Mouse (Mus musculus) R1 (cell line): Measurements from ENCODE around the gene Ap1m2.
"Not testable (repeated sequence)": the region's sequence is repeated elsewhere in the genome, so short reads cannot be mapped to it uniquely, and the experiment has no call there.

Experiments used
- DNase-seq: peaks from one replicate; pipeline ENCODE4 v3.0.0-alpha.2; 2018; ENCODE audit warnings: low read depth, low spot score

Gene Ap1m2

GRCm38 (mm10) chr9:21328041-21328440, 15.9 kb upstream of the Ap1m2 start:
- no peak for DNase-seq

- no peak for DNase-seq
These were observed 15.4 kb upstream of the Ap1m2 start for GRCm38 (mm10) chr9:21327569-21327968.

GRCm38 (mm10) chr9:21324269-21324668, 12.1 kb upstream of the Ap1m2 start:
- DNase-seq, result no peak

- DNase-seq, result not testable (repeated sequence)
These were observed 10.8 kb upstream of the Ap1m2 start for GRCm38 (mm10) chr9:21322917-21323297.

GRCm38 (mm10) chr9:21322211-21322916, 10.2 kb upstream of the Ap1m2 start:
- DNase-seq, result peak; percentile 52

GRCm38 (mm10) chr9:21321513-21321835, 9.3 kb upstream of the Ap1m2 start:
- peak; percentile 61 for DNase-seq

- DNase-seq, result peak; percentile 83
These were observed 8.7 kb upstream of the Ap1m2 start, which contains the start of gene Slc44a2 for GRCm38 (mm10) chr9:21320619-21321512. TSS of gene Slc44a2 (plus strand) at chr9:21320698.

GRCm38 (mm10) chr9:21320280-21320618, 8.1 kb upstream of the Ap1m2 start:
- DNase-seq, result no peak

- peak; percentile 46 for DNase-seq
These were observed 7.4 kb upstream of the Ap1m2 start for GRCm38 (mm10) chr9:21319503-21319902.

- no peak for DNase-seq
These were observed 6.7 kb upstream of the Ap1m2 start for GRCm38 (mm10) chr9:21318792-21319191.

- no peak for DNase-seq
These were observed 4.6 kb upstream of the Ap1m2 start for GRCm38 (mm10) chr9:21316696-21317095.

- peak; percentile 74 for DNase-seq
These were observed 3.3 kb upstream of the Ap1m2 start for GRCm38 (mm10) chr9:21315421-21315820.

- no peak for DNase-seq
These were observed 2.4 kb upstream of the Ap1m2 start for GRCm38 (mm10) chr9:21314367-21315140.

GRCm38 (mm10) chr9:21313394-21313793, 1.3 kb upstream of the Ap1m2 start:
- DNase-seq, result peak; percentile 91

- DNase-seq, result no peak
These were observed 442 bp downstream of the Ap1m2 start for GRCm38 (mm10) chr9:21311695-21312094.

- peak; percentile 99 for DNase-seq
These were observed 2.9 kb downstream of the Ap1m2 start for GRCm38 (mm10) chr9:21309150-21309741.

GRCm38 (mm10) chr9:21305065-21305464, 7.1 kb downstream of the Ap1m2 start:
- no peak for DNase-seq

- peak; percentile 70 for DNase-seq
These were observed 13.1 kb downstream of the Ap1m2 start for GRCm38 (mm10) chr9:21299014-21299413.

- no peak for DNase-seq
These were observed 19.9 kb downstream of the Ap1m2 start for GRCm38 (mm10) chr9:21292271-21292670.

- DNase-seq, result not testable (repeated sequence)
These were observed 20.3 kb downstream of the Ap1m2 start for GRCm38 (mm10) chr9:21291868-21292267.

GRCm38 (mm10) chr9:21291022-21291787, 20.9 kb downstream of the Ap1m2 start, which contains the start of gene Cdkn2d:
TSS of gene Cdkn2d (minus strand) at chr9:21291407.
- DNase-seq, result peak; percentile 100
